Mouse (Mus musculus) left cerebral cortex, postnatal 36 days (tissue): Measurements from ENCODE around the gene Gng4. TPM values are rescaled to one million over a fixed set of nuclear protein-coding genes. Genes with fewer than 3 reads are reported as not detected.

Experiments used
- total RNA-seq, 2 experiments: library from RNA; stranded (reverse); gene quantifications; 2 replicates each; pipeline ENCODE4 v1.2.3; 2021

Gng4 gene
- total RNA-seq, 2 experiments from 2014 or later: 44.3 to 56.6 TPM

Other genes with a start within 250 kb of the Gng4 start
- gene Lyst, start 193.7 kb upstream of the Gng4 start, total RNA-seq: 10 to 100 TPM; 45.5 to 63.6 TPM
- 10 to 100 TPM; 12.3 to 15.1 TPM for gene B3galnt2, start 170.4 kb downstream of the Gng4 start, total RNA-seq